8 mouse cellular contexts compared by ENCODE assay signal in genomic region chr10:25620939-25621746, GRCm38 (mm10).
DNase-seq lines count a peak whose midpoint lies in the region; ATAC-seq and TF ChIP-seq lines count a peak whose summit lies in the region.

No protein-coding gene starts in this region.

- no peak overlapping the region for H3K4me2 ChIP-seq in kidney, embryonic 16.5 days (replicated peaks; ENCODE audit: low read depth, low read length)
- no peak overlapping the region for H3K4me2 ChIP-seq in forebrain, embryonic 15.5 days (replicated peaks)
- no peak overlapping the region for H3K4me2 ChIP-seq in liver, embryonic 14.5 days (ENCODE audit: low read depth)
- peak overlapping the region; percentile 28; the same call in 1 of the 2 replicates for H3K4me2 ChIP-seq in stomach, embryonic 15.5 days

- CTCF ChIA-PET in Patski (lab: Charles Lee), result interaction anchor here (0.6 to 1.6 kb wide), 6 partner anchors 8 to 518 kb away, joined by 3 to 8 read pairs (median 4); no protein-coding TSS in a partner anchor

- H3K36me3 ChIP-seq in kidney, embryonic 16.5 days (ENCODE audit: insufficient read depth, low read length), result no peaks in the 10 kb centered on the region
- no peaks in the 10 kb centered on the region for H3K36me3 ChIP-seq in forebrain, embryonic 15.5 days
- H3K36me3 ChIP-seq in liver, embryonic 14.5 days (replicated peaks; ENCODE audit: control insufficient read depth, insufficient read depth, low read depth), result no peaks in the 10 kb centered on the region
- no peaks in the 10 kb centered on the region for H3K36me3 ChIP-seq in stomach, embryonic 15.5 days

- POLR2A ChIA-PET in Patski (lab: Charles Lee), result no interaction called here

- intact Hi-C loops in heart, postnatal 25 days (cut with DNase I), result no loop called here

- H3K9me3 ChIP-seq in kidney, embryonic 16.5 days (ENCODE audit: low read length), result no peaks in the 10 kb centered on the region
- H3K9me3 ChIP-seq in forebrain, embryonic 15.5 days, result no peaks in the 10 kb centered on the region
- no peaks in the 10 kb centered on the region for H3K9me3 ChIP-seq in liver, embryonic 14.5 days (ENCODE audit: control insufficient read depth, low read length)
- no peaks in the 10 kb centered on the region for H3K9me3 ChIP-seq in stomach, embryonic 15.5 days

- H3K27me3 ChIP-seq in kidney, embryonic 16.5 days (ENCODE audit: insufficient read depth, low read length), result no peaks in the 10 kb centered on the region
- H3K27me3 ChIP-seq in Patski, result no peaks in the 10 kb centered on the region
- H3K27me3 ChIP-seq in forebrain, embryonic 15.5 days, result no peaks in the 10 kb centered on the region
- H3K27me3 ChIP-seq in liver, embryonic 14.5 days (ENCODE audit: control insufficient read depth, insufficient read depth, low read length), result no peaks in the 10 kb centered on the region
- H3K27me3 ChIP-seq in stomach, embryonic 15.5 days (replicated peaks), result no peaks in the 10 kb centered on the region

- H3K9ac ChIP-seq in kidney, embryonic 16.5 days (replicated peaks; ENCODE audit: low read length), result no peak overlapping the region
- H3K9ac ChIP-seq in forebrain, embryonic 15.5 days (replicated peaks), result no peak overlapping the region
- no peak overlapping the region for H3K9ac ChIP-seq in liver, embryonic 14.5 days (replicated peaks)
- H3K9ac ChIP-seq in stomach, embryonic 15.5 days, result no peak overlapping the region

- WGBS in kidney, embryonic 16.5 days, result 47% methylated on average over 10 of the region's 10 CpGs
- 25% methylated on average over 10 of the region's 10 CpGs for WGBS in forebrain, embryonic 15.5 days
- 43% methylated on average over 10 of the region's 10 CpGs for WGBS in liver, embryonic 14.5 days (ENCODE audit: insufficient replicate concordance)
- 25% methylated on average over 10 of the region's 10 CpGs for WGBS in stomach, embryonic 15.5 days

- ATAC-seq in kidney, embryonic 16.5 days (ENCODE audit: low FRiP score, low TSS enrichment), result peak; percentile 35; the same call in 1 of the 2 replicates
- no peak for ATAC-seq in Patski
- peak; percentile 84 for ATAC-seq in forebrain, embryonic 15.5 days (replicated peaks)
- ATAC-seq in liver, embryonic 14.5 days (ENCODE audit: insufficient read depth), result no peak
- ATAC-seq in stomach, embryonic 15.5 days (ENCODE audit: insufficient read depth, low FRiP score, low read depth), result peak; percentile 47; the same call in 1 of the 2 replicates

- in situ Hi-C loops in Patski (cut with MboI; ENCODE audit: low pct_unique_long_range_greater_than_20kb), result no loop called here

- H3K4me3 ChIP-seq in kidney, embryonic 16.5 days (ENCODE audit: low read length), result no peak overlapping the region
- H3K4me3 ChIP-seq in forebrain, embryonic 15.5 days, result no peak overlapping the region
- no peak overlapping the region for H3K4me3 ChIP-seq in liver, embryonic 14.5 days (ENCODE audit: insufficient read depth in 1 of 2, low read depth in 2 of 2, low read length in 2 of 2)
- no peak overlapping the region for H3K4me3 ChIP-seq in stomach, embryonic 15.5 days (replicated peaks)

- no peak overlapping the region for H3K27ac ChIP-seq in kidney, embryonic 16.5 days (ENCODE audit: low read length)
- H3K27ac ChIP-seq in forebrain, embryonic 15.5 days (replicated peaks), result 0 out of 2 replicates have a peak overlapping the region, but pooled peaks have one; percentile 16
- H3K27ac ChIP-seq in liver, embryonic 14.5 days, result no peak overlapping the region
- peak overlapping the region; percentile 44; the same call in 1 of the 2 replicates for H3K27ac ChIP-seq in stomach, embryonic 15.5 days

- DNase-seq in kidney, adult 8-10 months, result no peak
- no peak for DNase-seq in Patski (ENCODE audit: low read depth, low spot score)
- no peak for DNase-seq in liver, embryonic 14.5 days (ENCODE audit: low read depth in 3 of 3, low spot score in 3 of 3)
- no peak for DNase-seq in heart, postnatal 25 days (ENCODE audit: low spot score)
- no peak for DNase-seq in thymus, postnatal 36 days

- TF ChIP-seq EP300 in liver, embryonic 14.5 days (IDR thresholded peaks at IDR 0.05; ENCODE audit: low read depth), result no peak

- peak; percentile 50 for TF ChIP-seq CTCF in Patski (IDR thresholded peaks at IDR 0.05)
- 0 out of 2 replicates have a peak, but pooled peaks have one; percentile 5 for TF ChIP-seq CTCF in liver, embryonic 14.5 days (IDR thresholded peaks at IDR 0.05; ENCODE audit: low read depth)

- no peaks in the 10 kb centered on the region for H3K4me1 ChIP-seq in kidney, embryonic 16.5 days (ENCODE audit: insufficient read depth, low read length)
- no peaks in the 10 kb centered on the region; the same call in 1 of the 2 replicates for H3K4me1 ChIP-seq in forebrain, embryonic 15.5 days
- no peaks in the 10 kb centered on the region for H3K4me1 ChIP-seq in liver, embryonic 14.5 days (replicated peaks; ENCODE audit: control insufficient read depth in 2 of 2, insufficient read depth in 2 of 2, low read length in 1 of 2)
- H3K4me1 ChIP-seq in stomach, embryonic 15.5 days, result no peaks in the 10 kb centered on the region

Comparison
In these comparisons a context has a peak if more than half of its experiments do, and no peak if none do; other contexts are left out.
1. ATAC-seq: peak in kidney, embryonic 16.5 days (single experiment), forebrain, embryonic 15.5 days (single experiment) and stomach, embryonic 15.5 days (single experiment); none in Patski (single experiment) and liver, embryonic 14.5 days (single experiment).
2. H3K27ac ChIP-seq: peak in forebrain, embryonic 15.5 days (single experiment) and stomach, embryonic 15.5 days (single experiment); none in kidney, embryonic 16.5 days (single experiment) and liver, embryonic 14.5 days (single experiment).